Mouse (Mus musculus) ES-E14 (cell line): ENCODE results near the gene Defb11. TPM values are rescaled to one million over a fixed set of nuclear protein-coding genes. Genes with fewer than 3 reads are reported as not detected.
"Not testable (repeated sequence)": the region's sequence is repeated elsewhere in the genome, so short reads cannot be mapped to it uniquely, and the experiment has no call there.

Experiments used
- DNase-seq: peaks from one replicate; pipeline ENCODE4 v3.0.0-alpha.2; 2013; ENCODE audit warnings: low read depth, low spot score
- H3K27ac ChIP-seq: 2 replicates; pipeline ENCODE4 v1.5.1; 2012; ENCODE audit warnings: low read depth, mild to moderate bottlenecking, low read length, moderate library complexity, mixed read lengths; ENCODE audit not compliant: poor library complexity, insufficient read depth, severe bottlenecking
- H3K36me3 ChIP-seq: 2 replicates; pipeline ENCODE4 v1.6.1; 2012; ENCODE audit warnings: mild to moderate bottlenecking, low read length, moderate library complexity, mixed read lengths; ENCODE audit not compliant: control insufficient read depth, poor library complexity, insufficient read depth, severe bottlenecking
- H3K4me1 ChIP-seq, 2 experiments: fragments of 150-350 bp in 1 of 2; sonication (generic) in 1 of 2; 2 replicates each; pipeline ENCODE4 v1.6.1; 2012; ENCODE audit warnings: low read length in 2 of 2, mild to moderate bottlenecking in 1 of 2, mixed read lengths in 1 of 2; ENCODE audit not compliant: control insufficient read depth in 2 of 2, insufficient read depth in 2 of 2, poor library complexity in 1 of 2
- H3K4me3 ChIP-seq, 2 experiments: fragments of 150-350 bp in 1 of 2; sonication (generic) in 1 of 2; 2 replicates each; pipeline ENCODE4 v1.5.1; 2012; ENCODE audit warnings: low read length in 2 of 2, low read depth in 1 of 2, mild to moderate bottlenecking in 1 of 2, mixed read lengths in 1 of 2; ENCODE audit not compliant: insufficient read depth in 1 of 2, poor library complexity in 1 of 2, severe bottlenecking in 1 of 2
- H3K9ac ChIP-seq: 2 replicates; pipeline ENCODE4 v1.6.1; 2012; ENCODE audit warnings: low read depth, mild to moderate bottlenecking, low read length, mixed read lengths; ENCODE audit not compliant: poor library complexity, insufficient read depth, severe bottlenecking
- H3K9me3 ChIP-seq: fragments of 150-350 bp; sonication (generic); 2 replicates; pipeline ENCODE4 v1.6.1; 2012; ENCODE audit warnings: low read depth, mild to moderate bottlenecking, low read length; ENCODE audit not compliant: control insufficient read depth, insufficient read depth
- CHD2 ChIP-seq: IDR thresholded peaks from 2 replicates; pipeline ENCODE4 v1.6.1; 2014; ENCODE audit warnings: mild to moderate bottlenecking, low read depth, low read length, inconsistent platforms
- HCFC1 ChIP-seq: IDR thresholded peaks from 2 replicates; pipeline ENCODE4 v1.6.1; 2012; ENCODE audit warnings: low read length, inconsistent platforms, borderline replicate concordance; ENCODE audit not compliant: insufficient read depth
- MAFK ChIP-seq: IDR thresholded peaks from 2 replicates; pipeline ENCODE4 v1.6.1; 2014; ENCODE audit warnings: mild to moderate bottlenecking, low read depth, low read length, inconsistent platforms; ENCODE audit not compliant: insufficient read depth
- ZC3H11A ChIP-seq: IDR thresholded peaks from 2 replicates; pipeline ENCODE4 v1.6.1; 2012; ENCODE audit warnings: low read depth, mild to moderate bottlenecking, inconsistent platforms, low read length, borderline replicate concordance
- in situ Hi-C, 2 experiments: fragments of 600-800 bp; cut with MboI; formaldehyde crosslinking; loops; one replicate each; pipeline ENCODE4 v1.15.1; 2025; ENCODE audit warnings: low sequenced_read_pairs in 2 of 2, inconsistent platforms in 1 of 2; ENCODE audit not compliant: unreplicated experiment in 2 of 2
- total RNA-seq: library from RNA; depleted of rRNA; stranded (reverse); fragments of 300-350 nt; gene quantifications from 2 replicates; pipeline ENCODE4 v1.2.3, GENCODE M21; 2012; rRNA removed

The Defb11 gene
- not detected in 2 replicates for total RNA-seq

GRCm38 (mm10) chr8:21906290-21906689, at the start of gene Defb11:
Gene Defb11, minus strand, starts transcription at chr8:21906412.
- H3K36me3 ChIP-seq, in situ Hi-C loops, H3K27ac ChIP-seq, H3K4me1 ChIP-seq, H3K9ac ChIP-seq, H3K4me3 ChIP-seq, DNase-seq, H3K9me3 ChIP-seq: not testable (repeated sequence)

- Histone ChIP-seq H3K4me3 (no peak overlapping the region), H3K27ac (no peak overlapping the region), H3K9me3 (no peaks in the 10 kb centered on the region), H3K4me1 (no peaks in the 10 kb centered on the region), H3K36me3 (no peaks in the 10 kb centered on the region), H3K9ac (no peak overlapping the region)
- in situ Hi-C loops = loop anchor here in 1 of 2 experiments (10.0 kb wide), 1 partner anchor 201 kb away; no protein-coding TSS in a partner anchor
- DNase-seq = peak; percentile 42
- TF ChIP-seq ZC3H11A = peak; percentile 72; the same call in 1 of the 2 replicates
- TF ChIP-seq MAFK = no peak
Observed at GRCm38 (mm10) chr8:21955321-21955720, 49.1 kb upstream of the Defb11 start.

- no peak overlapping the region for H3K27ac ChIP-seq
- in situ Hi-C loops = no loop called here
- H3K4me3 ChIP-seq = no peak overlapping the region
- H3K4me1 ChIP-seq = no peaks in the 10 kb centered on the region
- DNase-seq = no peak
- no peaks in the 10 kb centered on the region for H3K9me3 ChIP-seq
- no peak overlapping the region for H3K9ac ChIP-seq
- TF ChIP-seq HCFC1 = no peak
- no peaks in the 10 kb centered on the region for H3K36me3 ChIP-seq
Observed at GRCm38 (mm10) chr8:21947311-21948017, 41.3 kb upstream of the Defb11 start.

- no peak within 1 kb of the TSS for H3K4me3 ChIP-seq
- DNase-seq = no peak
- H3K9ac ChIP-seq = no peak within 1 kb of the TSS
- H3K27ac ChIP-seq = no peak within 1 kb of the TSS
- no peak for TF ChIP-seq HCFC1
- TF ChIP-seq CHD2 = no peak
- H3K9me3 ChIP-seq = no peaks in the 10 kb centered on the region
- no peaks in the 10 kb centered on the region for H3K4me1 ChIP-seq
- in situ Hi-C loops = no loop called here
- H3K36me3 ChIP-seq = no peaks in the 10 kb centered on the region
Observed at GRCm38 (mm10) chr8:21946462-21946861, 40.2 kb upstream of the Defb11 start, which contains the start of gene Defb13. Gene Defb13, plus strand, starts transcription at chr8:21946762.

GRCm38 (mm10) chr8:21938052-21938451, 31.8 kb upstream of the Defb11 start, which contains the start of gene Defb35:
Gene Defb35, plus strand, starts transcription at chr8:21938352.
- H3K36me3 ChIP-seq, H3K9me3 ChIP-seq, DNase-seq, H3K4me3 ChIP-seq, H3K9ac ChIP-seq, H3K27ac ChIP-seq, H3K4me1 ChIP-seq, in situ Hi-C loops: not testable (repeated sequence)
